Mouse (Mus musculus): ENCODE measurements around the gene Cep164. TPM values are rescaled to one million over a fixed set of nuclear protein-coding genes. Genes with fewer than 3 reads are reported as not detected.

The Cep164 gene
- polyA plus RNA-seq, 1 experiment from 2014 or later: 5.4 TPM

GRCm38 (mm10) chr9:45799402-45799801, 29.1 kb downstream of the Cep164 start:
- Histone ChIP-seq H3K4me3 (ENCODE audit: low read depth, low read length) (no peak overlapping the region), H3K9ac (ENCODE audit: low read depth, low read length) (no peak overlapping the region), H3K4me1 (ENCODE audit: control insufficient read depth, low read depth, low read length) (peaks cover 20% of the 10 kb centered on the region), H3K9me3 (replicated peaks; ENCODE audit: control insufficient read depth, low read length) (no peaks in the 10 kb centered on the region), H3K27me3 (ENCODE audit: control insufficient read depth, insufficient read depth, low read depth, low read length) (no peaks in the 10 kb centered on the region), H3K4me2 (ENCODE audit: low read depth, low read length) (no peak overlapping the region), H3K36me3 (ENCODE audit: control insufficient read depth, insufficient read depth) (no peaks in the 10 kb centered on the region), H3K27ac (ENCODE audit: low read length) (no peak overlapping the region)
- ATAC-seq (ENCODE audit: low read depth): no peak
- 75% methylated on average over 8 of the region's 8 CpGs for WGBS (ENCODE audit: insufficient replicate concordance)

- Histone ChIP-seq H3K9me3 (replicated peaks; ENCODE audit: control insufficient read depth, low read length) (no peaks in the 10 kb centered on the region), H3K4me2 (ENCODE audit: low read depth, low read length) (no peak overlapping the region), H3K27me3 (ENCODE audit: control insufficient read depth, insufficient read depth, low read depth, low read length) (no peaks in the 10 kb centered on the region), H3K9ac (ENCODE audit: low read depth, low read length) (no peak overlapping the region), H3K36me3 (ENCODE audit: control insufficient read depth, insufficient read depth) (peaks cover 3% of the 10 kb centered on the region), H3K27ac (ENCODE audit: low read length) (no peak overlapping the region), H3K4me1 (ENCODE audit: control insufficient read depth, low read depth, low read length) (peaks cover 15% of the 10 kb centered on the region), H3K4me3 (ENCODE audit: low read depth, low read length) (no peak overlapping the region)
- ATAC-seq (ENCODE audit: low read depth): no peak
- 42% methylated on average over 13 of the region's 13 CpGs for WGBS (ENCODE audit: insufficient replicate concordance)
Measured at GRCm38 (mm10) chr9:45798467-45799164, 29.9 kb downstream of the Cep164 start.

GRCm38 (mm10) chr9:45797271-45797670, 31.2 kb downstream of the Cep164 start:
- H3K9me3 ChIP-seq (replicated peaks; ENCODE audit: control insufficient read depth, low read length): no peaks in the 10 kb centered on the region
- H3K27ac ChIP-seq (ENCODE audit: low read length): no peak overlapping the region
- WGBS (ENCODE audit: insufficient replicate concordance): 66% methylated on average over 3 of the region's 3 CpGs
- peaks cover 2% of the 10 kb centered on the region; the same call in 1 of the 2 replicates for H3K4me1 ChIP-seq (ENCODE audit: control insufficient read depth, low read depth, low read length)
- no peak for ATAC-seq (ENCODE audit: low read depth)
- no peak overlapping the region for H3K4me2 ChIP-seq (ENCODE audit: low read depth, low read length)
- H3K4me3 ChIP-seq (ENCODE audit: low read depth, low read length): no peak overlapping the region
- H3K9ac ChIP-seq (ENCODE audit: low read depth, low read length): no peak overlapping the region
- peaks cover 3% of the 10 kb centered on the region for H3K36me3 ChIP-seq (ENCODE audit: control insufficient read depth, insufficient read depth)
- H3K27me3 ChIP-seq (ENCODE audit: control insufficient read depth, insufficient read depth, low read depth, low read length): no peaks in the 10 kb centered on the region

- Histone ChIP-seq H3K4me3 (ENCODE audit: low read depth, low read length) (no peak overlapping the region), H3K9me3 (replicated peaks; ENCODE audit: control insufficient read depth, low read length) (no peaks in the 10 kb centered on the region), H3K9ac (ENCODE audit: low read depth, low read length) (no peak overlapping the region), H3K36me3 (ENCODE audit: control insufficient read depth, insufficient read depth) (peaks cover 3% of the 10 kb centered on the region), H3K4me1 (ENCODE audit: control insufficient read depth, low read depth, low read length) (peaks cover 2% of the 10 kb centered on the region; the same call in 1 of the 2 replicates), H3K4me2 (ENCODE audit: low read depth, low read length) (no peak overlapping the region), H3K27me3 (ENCODE audit: control insufficient read depth, insufficient read depth, low read depth, low read length) (no peaks in the 10 kb centered on the region), H3K27ac (ENCODE audit: low read length) (no peak overlapping the region)
- ATAC-seq (ENCODE audit: low read depth): no peak
- WGBS (ENCODE audit: insufficient replicate concordance): 66% methylated on average over 5 of the region's 5 CpGs
Measured at GRCm38 (mm10) chr9:45795722-45796121, 32.8 kb downstream of the Cep164 start.

GRCm38 (mm10) chr9:45793697-45794096, 34.8 kb downstream of the Cep164 start:
- Histone ChIP-seq H3K9me3 (replicated peaks; ENCODE audit: control insufficient read depth, low read length) (no peaks in the 10 kb centered on the region), H3K4me3 (ENCODE audit: low read depth, low read length) (no peak overlapping the region), H3K36me3 (ENCODE audit: control insufficient read depth, insufficient read depth) (peaks cover 3% of the 10 kb centered on the region), H3K27ac (ENCODE audit: low read length) (no peak overlapping the region), H3K27me3 (ENCODE audit: control insufficient read depth, insufficient read depth, low read depth, low read length) (no peaks in the 10 kb centered on the region), H3K4me1 (ENCODE audit: control insufficient read depth, low read depth, low read length) (peaks cover 5% of the 10 kb centered on the region; the same call in 1 of the 2 replicates), H3K4me2 (ENCODE audit: low read depth, low read length) (no peak overlapping the region), H3K9ac (ENCODE audit: low read depth, low read length) (no peak overlapping the region)
- WGBS (ENCODE audit: insufficient replicate concordance): 79% methylated on average over 6 of the region's 6 CpGs
- ATAC-seq (ENCODE audit: low read depth): no peak

- Histone ChIP-seq H3K36me3 (ENCODE audit: control insufficient read depth, insufficient read depth) (peaks cover 3% of the 10 kb centered on the region), H3K9ac (ENCODE audit: low read depth, low read length) (no peak overlapping the region), H3K4me3 (ENCODE audit: low read depth, low read length) (no peak overlapping the region), H3K27ac (ENCODE audit: low read length) (no peak overlapping the region), H3K9me3 (replicated peaks; ENCODE audit: control insufficient read depth, low read length) (no peaks in the 10 kb centered on the region), H3K4me1 (ENCODE audit: control insufficient read depth, low read depth, low read length) (peaks cover 19% of the 10 kb centered on the region), H3K27me3 (ENCODE audit: control insufficient read depth, insufficient read depth, low read depth, low read length) (no peaks in the 10 kb centered on the region), H3K4me2 (ENCODE audit: low read depth, low read length) (no peak overlapping the region)
- WGBS (ENCODE audit: insufficient replicate concordance): 81% methylated on average over 1 of the region's 1 CpGs
- no peak for ATAC-seq (ENCODE audit: low read depth)
Measured at GRCm38 (mm10) chr9:45792235-45792634, 36.3 kb downstream of the Cep164 start.

- Histone ChIP-seq H3K4me3 (ENCODE audit: low read depth, low read length) (no peak overlapping the region), H3K27ac (ENCODE audit: low read length) (no peak overlapping the region), H3K4me1 (ENCODE audit: control insufficient read depth, low read depth, low read length) (peaks cover 24% of the 10 kb centered on the region), H3K27me3 (ENCODE audit: control insufficient read depth, insufficient read depth, low read depth, low read length) (no peaks in the 10 kb centered on the region), H3K9ac (ENCODE audit: low read depth, low read length) (no peak overlapping the region), H3K4me2 (ENCODE audit: low read depth, low read length) (no peak overlapping the region), H3K36me3 (ENCODE audit: control insufficient read depth, insufficient read depth) (peaks cover 3% of the 10 kb centered on the region), H3K9me3 (replicated peaks; ENCODE audit: control insufficient read depth, low read length) (no peaks in the 10 kb centered on the region)
- ATAC-seq (ENCODE audit: low read depth): no peak
- WGBS (ENCODE audit: insufficient replicate concordance): 66% methylated on average over 8 of the region's 8 CpGs
Measured at GRCm38 (mm10) chr9:45791456-45792142, 36.9 kb downstream of the Cep164 start.

- Histone ChIP-seq H3K36me3 (ENCODE audit: control insufficient read depth, insufficient read depth) (no peaks in the 10 kb centered on the region), H3K9me3 (replicated peaks; ENCODE audit: control insufficient read depth, low read length) (no peaks in the 10 kb centered on the region), H3K27ac (ENCODE audit: low read length) (peak overlapping the region; percentile 53), H3K4me3 (ENCODE audit: low read depth, low read length) (no peak overlapping the region), H3K4me2 (ENCODE audit: low read depth, low read length) (no peak overlapping the region), H3K27me3 (ENCODE audit: control insufficient read depth, insufficient read depth, low read depth, low read length) (no peaks in the 10 kb centered on the region), H3K4me1 (ENCODE audit: control insufficient read depth, low read depth, low read length) (peaks cover 22% of the 10 kb centered on the region), H3K9ac (ENCODE audit: low read depth, low read length) (no peak overlapping the region)
- WGBS (ENCODE audit: insufficient replicate concordance): 21% methylated on average over 5 of the region's 5 CpGs
- peak; percentile 73 for ATAC-seq (ENCODE audit: low read depth)
Measured at GRCm38 (mm10) chr9:45788405-45788804, 40.1 kb downstream of the Cep164 start.

- peak overlapping the region; percentile 41; the same call in 1 of the 2 replicates for H3K9ac ChIP-seq (ENCODE audit: low read depth, low read length)
Measured at GRCm38 (mm10) chr9:45787547-45787946, 40.9 kb downstream of the Cep164 start.

More at GRCm38 (mm10) chr9:45787547-45787946, 40.9 kb downstream of the Cep164 start:
- Histone ChIP-seq H3K4me1 (ENCODE audit: control insufficient read depth, low read depth, low read length) (peaks cover 22% of the 10 kb centered on the region), H3K4me2 (ENCODE audit: low read depth, low read length) (peak overlapping the region; percentile 41), H3K36me3 (ENCODE audit: control insufficient read depth, insufficient read depth) (no peaks in the 10 kb centered on the region), H3K4me3 (ENCODE audit: low read depth, low read length) (peak overlapping the region; percentile 47), H3K27me3 (ENCODE audit: control insufficient read depth, insufficient read depth, low read depth, low read length) (no peaks in the 10 kb centered on the region), H3K27ac (ENCODE audit: low read length) (peak overlapping the region; percentile 66), H3K9me3 (replicated peaks; ENCODE audit: control insufficient read depth, low read length) (no peaks in the 10 kb centered on the region)
- ATAC-seq (ENCODE audit: low read depth): peak; percentile 70
- WGBS (ENCODE audit: insufficient replicate concordance): 49% methylated on average over 6 of the region's 6 CpGs
